Mouse (Mus musculus) adrenal gland, postnatal 25 days (tissue): ENCODE data around the gene Stk32c. TPM values are rescaled to one million over a fixed set of nuclear protein-coding genes. Genes with fewer than 3 reads are reported as not detected.

ENCODE experiments used
- DNase-seq: peaks from one replicate; pipeline ENCODE4 v3.0.0; 2021; ENCODE audit warnings: mixed read lengths
- total RNA-seq: library from RNA; stranded (reverse); gene quantifications from 2 replicates; pipeline ENCODE4 v1.2.3, GENCODE M21; 2021

The Stk32c gene
- total RNA-seq, 1 experiment from 2014 or later = 4.0 TPM

GRCm38 (mm10) chr7:139229837-139230236 is 16.7 kb upstream of the Stk32c start:
- no peak for DNase-seq

GRCm38 (mm10) chr7:139228447-139229171 is 15.5 kb upstream of the Stk32c start:
- DNase-seq = no peak

- no peak for DNase-seq
Observed at GRCm38 (mm10) chr7:139226416-139226815, 13.3 kb upstream of the Stk32c start.

- no peak for DNase-seq
Observed at GRCm38 (mm10) chr7:139224725-139225124, 11.6 kb upstream of the Stk32c start.

- DNase-seq = no peak
Observed at GRCm38 (mm10) chr7:139224070-139224469, 11.0 kb upstream of the Stk32c start.

- no peak for DNase-seq
Observed at GRCm38 (mm10) chr7:139222341-139222740, 9.2 kb upstream of the Stk32c start.

- DNase-seq = no peak
Observed at GRCm38 (mm10) chr7:139221856-139222255, 8.7 kb upstream of the Stk32c start.

GRCm38 (mm10) chr7:139221072-139221471 is 8.0 kb upstream of the Stk32c start:
- no peak for DNase-seq

GRCm38 (mm10) chr7:139220303-139220702 is 7.2 kb upstream of the Stk32c start:
- DNase-seq = no peak

GRCm38 (mm10) chr7:139219486-139219885 is 6.4 kb upstream of the Stk32c start:
- no peak for DNase-seq

GRCm38 (mm10) chr7:139218641-139219415 is 5.7 kb upstream of the Stk32c start:
- peak; percentile 65 for DNase-seq

- DNase-seq = no peak
Observed at GRCm38 (mm10) chr7:139217046-139217445, 3.9 kb upstream of the Stk32c start.

GRCm38 (mm10) chr7:139216464-139216863 is 3.4 kb upstream of the Stk32c start:
- DNase-seq = no peak

- no peak for DNase-seq
Observed at GRCm38 (mm10) chr7:139215946-139216345, 2.8 kb upstream of the Stk32c start.

- DNase-seq = no peak
Observed at GRCm38 (mm10) chr7:139215516-139215915, 2.4 kb upstream of the Stk32c start.

- no peak for DNase-seq
Observed at GRCm38 (mm10) chr7:139214596-139215340, 1.7 kb upstream of the Stk32c start.

- DNase-seq = no peak
Observed at GRCm38 (mm10) chr7:139214160-139214559, 1.1 kb upstream of the Stk32c start.

- DNase-seq = no peak
Observed at GRCm38 (mm10) chr7:139213751-139214150, 644 bp upstream of the Stk32c start.

- no peak for DNase-seq
Observed at GRCm38 (mm10) chr7:139211761-139212160, 1.3 kb downstream of the Stk32c start.

- no peak for DNase-seq
Observed at GRCm38 (mm10) chr7:139208773-139209095, 4.4 kb downstream of the Stk32c start.

- DNase-seq = peak; percentile 43
Observed at GRCm38 (mm10) chr7:139208023-139208772, 4.9 kb downstream of the Stk32c start.

GRCm38 (mm10) chr7:139201209-139201608 is 11.9 kb downstream of the Stk32c start:
- no peak for DNase-seq
